Mouse (Mus musculus): ENCODE results near the gene Zfp867. TPM values are rescaled to one million over a fixed set of nuclear protein-coding genes. Genes with fewer than 3 reads are reported as not detected.
A peak's percentile ranks its signal among the peaks of the same experiment; 100 is the strongest.

The Zfp867 gene
- polyA plus RNA-seq, 1 experiment from 2014 or later = 3.4 TPM

DNA sequence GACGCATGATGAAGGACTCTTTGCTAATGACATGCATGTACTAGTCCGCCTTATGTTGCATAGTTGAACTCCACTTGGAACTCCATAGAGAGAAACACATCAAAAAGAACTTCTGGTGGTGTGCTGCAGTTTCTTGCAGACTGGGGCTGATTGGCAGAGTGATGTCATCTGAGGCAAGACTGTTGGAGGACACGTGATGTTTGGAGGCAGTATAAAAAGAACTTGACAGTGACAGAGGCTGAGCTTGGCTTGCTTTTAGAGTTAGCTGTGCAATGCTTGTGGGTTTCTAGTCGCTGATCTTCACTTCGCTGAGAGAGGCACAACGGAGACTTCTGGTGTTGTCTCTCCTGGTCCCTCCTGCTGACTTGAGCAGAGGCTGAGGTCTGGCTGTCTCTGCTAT is 5.0 kb upstream of the Zfp867 start:
- Histone ChIP-seq H3K36me3 (ENCODE audit: control insufficient read depth, insufficient read depth, low read length) (no peaks in the 10 kb centered on the region), H3K4me1 (replicated peaks; ENCODE audit: control insufficient read depth, insufficient read depth) (no peaks in the 10 kb centered on the region), H3K4me2 (replicated peaks; ENCODE audit: low read depth) (no peak overlapping the region), H3K9me3 (ENCODE audit: control insufficient read depth, low read length) (no peaks in the 10 kb centered on the region), H3K9ac (ENCODE audit: low read length) (no peak overlapping the region), H3K27me3 (ENCODE audit: control insufficient read depth, insufficient read depth, low read length) (no peaks in the 10 kb centered on the region), H3K27ac (replicated peaks) (no peak overlapping the region), H3K4me3 (ENCODE audit: low read depth, low read length) (no peak overlapping the region)
- WGBS = 60% methylated on average over 6 of the region's 6 CpGs
- TF ChIP-seq CTCF (IDR thresholded peaks at IDR 0.05; ENCODE audit: low read depth) = no peak
- no peak for TF ChIP-seq EP300 (optimal IDR thresholded peaks at IDR 0.05)
- ATAC-seq (ENCODE audit: low FRiP score, low TSS enrichment) = no peak
- DNase-seq (ENCODE audit: low spot score) = no peak

DNA sequence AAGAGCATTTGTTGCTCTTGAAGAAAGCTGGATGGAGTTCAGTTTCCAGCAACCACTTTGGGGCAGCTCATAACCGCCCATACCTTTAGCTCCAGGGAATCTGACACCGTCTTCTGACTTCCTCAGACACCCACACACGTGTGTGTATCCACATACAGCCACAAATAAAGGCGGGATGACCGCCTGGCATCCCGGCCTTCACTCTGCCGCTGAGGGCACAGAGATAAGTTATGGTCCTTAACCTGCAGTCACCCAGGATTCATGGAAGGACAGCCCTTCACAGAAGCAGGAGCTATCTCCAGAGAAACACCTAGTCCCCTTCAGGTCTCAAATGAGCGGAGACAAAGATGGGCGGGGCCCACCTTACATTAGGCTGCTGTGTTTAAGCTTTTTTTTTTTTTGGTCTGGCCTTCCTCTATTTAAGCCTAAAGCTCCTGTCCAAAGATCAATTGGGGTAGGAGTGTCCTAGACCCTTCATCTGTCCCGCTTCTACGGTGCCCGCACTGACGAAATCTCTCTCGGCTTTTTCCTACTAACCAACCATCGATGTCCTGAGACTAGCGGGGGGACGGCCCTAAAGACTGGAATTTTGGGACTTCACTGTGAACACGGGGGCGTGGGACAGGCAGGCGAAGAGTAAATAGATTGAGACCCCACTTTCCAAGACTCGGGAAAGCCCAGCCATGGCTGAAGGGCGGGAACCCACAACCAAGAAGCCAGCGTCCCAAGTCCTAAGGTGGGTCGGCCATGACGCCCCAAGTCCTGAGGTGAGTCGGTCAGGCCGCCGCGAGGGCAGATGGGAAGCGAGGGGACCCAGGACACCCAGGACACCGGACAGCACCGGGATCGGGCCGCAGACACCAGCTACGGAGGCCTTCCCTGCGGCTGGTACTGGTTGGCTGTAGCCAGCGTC is 605 bp downstream of the Zfp867 start:
- peak overlapping the region; percentile 94 for H3K4me2 ChIP-seq (replicated peaks; ENCODE audit: low read depth)
- no peaks in the 10 kb centered on the region; the same call in 1 of the 2 replicates for H3K4me1 ChIP-seq (replicated peaks; ENCODE audit: control insufficient read depth, insufficient read depth)
- ATAC-seq (ENCODE audit: low FRiP score, low TSS enrichment) = peak; percentile 80
- peak overlapping the region; percentile 89 for H3K9ac ChIP-seq (ENCODE audit: low read length)
- peak overlapping the region; percentile 82 for H3K4me3 ChIP-seq (ENCODE audit: low read depth, low read length)
- no peaks in the 10 kb centered on the region for H3K9me3 ChIP-seq (ENCODE audit: control insufficient read depth, low read length)
- H3K27me3 ChIP-seq (ENCODE audit: control insufficient read depth, insufficient read depth, low read length) = no peaks in the 10 kb centered on the region
- no peak for DNase-seq (ENCODE audit: low spot score)
- peak overlapping the region; percentile 85 for H3K27ac ChIP-seq (replicated peaks)
- TF ChIP-seq CTCF (IDR thresholded peaks at IDR 0.05; ENCODE audit: low read depth) (no peak), EP300 (optimal IDR thresholded peaks at IDR 0.05) (no peak)
- H3K36me3 ChIP-seq (ENCODE audit: control insufficient read depth, insufficient read depth, low read length) = no peaks in the 10 kb centered on the region
- WGBS = 3% methylated on average over 37 of the region's 37 CpGs

- 89% methylated on average over 2 of the region's 2 CpGs for WGBS
- no peaks in the 10 kb centered on the region for H3K27me3 ChIP-seq (ENCODE audit: control insufficient read depth, insufficient read depth, low read length)
- no peaks in the 10 kb centered on the region for H3K4me1 ChIP-seq (replicated peaks; ENCODE audit: control insufficient read depth, insufficient read depth)
- no peak overlapping the region for H3K4me2 ChIP-seq (replicated peaks; ENCODE audit: low read depth)
- DNase-seq (ENCODE audit: low spot score) (peak; percentile 11), ATAC-seq (ENCODE audit: low FRiP score, low TSS enrichment) (no peak)
- no peak overlapping the region for H3K9ac ChIP-seq (ENCODE audit: low read length)
- no peak overlapping the region for H3K27ac ChIP-seq (replicated peaks)
- TF ChIP-seq EP300 (optimal IDR thresholded peaks at IDR 0.05) = no peak
- TF ChIP-seq CTCF (IDR thresholded peaks at IDR 0.05; ENCODE audit: low read depth) = no peak
- peaks cover 8% of the 10 kb centered on the region for H3K9me3 ChIP-seq (ENCODE audit: control insufficient read depth, low read length)
- H3K36me3 ChIP-seq (ENCODE audit: control insufficient read depth, insufficient read depth, low read length) = peaks cover 19% of the 10 kb centered on the region
- H3K4me3 ChIP-seq (ENCODE audit: low read depth, low read length) = no peak overlapping the region
Measured at GRCm38 (mm10) chr11:59460459-59460858, 11.8 kb downstream of the Zfp867 start.

DNA sequence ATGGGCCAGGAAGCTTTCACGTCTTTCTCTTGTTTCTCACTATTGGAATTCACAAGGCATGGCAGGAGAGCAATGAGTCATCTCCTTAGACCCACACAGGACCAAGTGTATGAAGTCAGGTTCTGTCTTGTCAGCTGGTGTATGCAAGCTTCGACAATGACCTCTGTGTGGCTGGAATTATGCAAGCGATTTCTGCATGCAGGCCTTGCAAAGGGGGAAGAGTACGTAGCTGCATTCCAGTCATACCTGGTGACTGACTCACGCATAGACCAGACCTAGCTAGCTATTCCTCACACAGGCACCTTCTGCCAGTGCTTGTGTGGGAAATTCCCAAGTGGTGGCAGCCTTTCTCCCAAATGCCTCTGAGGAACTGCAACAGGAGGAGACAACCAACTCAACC is 13.3 kb downstream of the Zfp867 start:
- H3K4me1 ChIP-seq (replicated peaks; ENCODE audit: control insufficient read depth, insufficient read depth) = no peaks in the 10 kb centered on the region
- peak; percentile 93 for ATAC-seq (ENCODE audit: low FRiP score, low TSS enrichment)
- peaks cover 8% of the 10 kb centered on the region for H3K9me3 ChIP-seq (ENCODE audit: control insufficient read depth, low read length)
- H3K9ac ChIP-seq (ENCODE audit: low read length) = no peak overlapping the region
- 0 out of 2 replicates have a peak overlapping the region, but pooled peaks have one; percentile 45 for H3K27ac ChIP-seq (replicated peaks)
- no peak overlapping the region for H3K4me2 ChIP-seq (replicated peaks; ENCODE audit: low read depth)
- peak; percentile 57 for DNase-seq (ENCODE audit: low spot score)
- WGBS = 10% methylated on average over 5 of the region's 5 CpGs
- H3K4me3 ChIP-seq (ENCODE audit: low read depth, low read length) = no peak overlapping the region
- TF ChIP-seq EP300 (optimal IDR thresholded peaks at IDR 0.05) (peak; percentile 78), CTCF (IDR thresholded peaks at IDR 0.05; ENCODE audit: low read depth) (no peak)
- no peaks in the 10 kb centered on the region for H3K27me3 ChIP-seq (ENCODE audit: control insufficient read depth, insufficient read depth, low read length)
- peaks cover 23% of the 10 kb centered on the region for H3K36me3 ChIP-seq (ENCODE audit: control insufficient read depth, insufficient read depth, low read length)

DNA sequence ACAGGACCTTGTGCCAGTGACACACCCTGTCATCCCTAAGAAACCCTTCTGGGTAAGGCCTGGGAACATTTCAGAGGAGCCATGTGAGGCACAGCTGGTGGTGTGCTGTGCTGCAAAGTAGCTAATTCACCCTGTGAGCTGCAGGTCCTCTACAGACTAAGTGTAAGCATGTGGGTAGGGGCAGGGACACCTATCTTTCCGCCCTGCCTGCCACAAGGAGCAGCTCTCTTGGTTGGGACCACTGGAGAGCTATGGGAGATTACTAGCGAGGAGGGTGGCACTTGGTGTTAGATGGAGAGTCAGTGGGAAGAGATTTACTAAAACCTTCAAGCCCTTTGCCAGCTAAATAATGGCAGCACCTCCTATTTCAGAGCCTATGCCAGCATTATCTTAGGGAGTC is 15.4 kb downstream of the Zfp867 start:
- H3K4me1 ChIP-seq (replicated peaks; ENCODE audit: control insufficient read depth, insufficient read depth) = no peaks in the 10 kb centered on the region
- no peaks in the 10 kb centered on the region for H3K9me3 ChIP-seq (ENCODE audit: control insufficient read depth, low read length)
- H3K9ac ChIP-seq (ENCODE audit: low read length) = no peak overlapping the region
- no peak overlapping the region for H3K4me3 ChIP-seq (ENCODE audit: low read depth, low read length)
- H3K4me2 ChIP-seq (replicated peaks; ENCODE audit: low read depth) = no peak overlapping the region
- H3K27me3 ChIP-seq (ENCODE audit: control insufficient read depth, insufficient read depth, low read length) = no peaks in the 10 kb centered on the region
- 90% methylated on average over 2 of the region's 2 CpGs for WGBS
- no peak overlapping the region for H3K27ac ChIP-seq (replicated peaks)
- TF ChIP-seq EP300 (optimal IDR thresholded peaks at IDR 0.05) (no peak), CTCF (IDR thresholded peaks at IDR 0.05; ENCODE audit: low read depth) (no peak)
- peaks cover 11% of the 10 kb centered on the region for H3K36me3 ChIP-seq (ENCODE audit: control insufficient read depth, insufficient read depth, low read length)
- DNase-seq (ENCODE audit: low spot score) (peak; percentile 6), ATAC-seq (ENCODE audit: low FRiP score, low TSS enrichment) (no peak)

DNA sequence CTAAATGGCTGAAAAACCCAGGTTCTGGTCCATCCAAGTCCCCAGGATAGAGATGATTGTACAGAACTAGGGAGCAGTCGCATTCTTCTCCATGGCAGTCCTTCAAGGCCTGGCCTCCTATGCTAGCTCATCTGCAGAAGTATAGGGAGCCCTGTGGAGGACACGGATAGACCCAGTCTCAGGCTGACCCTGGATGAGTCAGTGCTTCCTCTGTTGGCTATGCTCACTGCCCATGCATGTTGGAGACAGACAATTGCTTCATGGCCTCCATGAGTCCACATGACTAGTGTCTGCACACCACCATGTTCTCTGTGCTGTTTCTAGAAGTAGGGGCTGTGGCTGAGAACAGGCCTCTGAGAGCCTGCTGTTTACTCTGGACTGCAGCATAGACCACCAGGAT is 15.9 kb downstream of the Zfp867 start:
- 83% methylated on average over 2 of the region's 2 CpGs for WGBS
- Histone ChIP-seq H3K4me1 (replicated peaks; ENCODE audit: control insufficient read depth, insufficient read depth) (no peaks in the 10 kb centered on the region), H3K9ac (ENCODE audit: low read length) (no peak overlapping the region), H3K27ac (replicated peaks) (no peak overlapping the region), H3K4me2 (replicated peaks; ENCODE audit: low read depth) (no peak overlapping the region), H3K9me3 (ENCODE audit: control insufficient read depth, low read length) (no peaks in the 10 kb centered on the region), H3K4me3 (ENCODE audit: low read depth, low read length) (no peak overlapping the region), H3K36me3 (ENCODE audit: control insufficient read depth, insufficient read depth, low read length) (peaks cover 11% of the 10 kb centered on the region), H3K27me3 (ENCODE audit: control insufficient read depth, insufficient read depth, low read length) (no peaks in the 10 kb centered on the region)
- ATAC-seq (ENCODE audit: low FRiP score, low TSS enrichment) (no peak), DNase-seq (ENCODE audit: low spot score) (peak; percentile 9)
- TF ChIP-seq CTCF (IDR thresholded peaks at IDR 0.05; ENCODE audit: low read depth) = no peak
- no peak for TF ChIP-seq EP300 (optimal IDR thresholded peaks at IDR 0.05)

All from stomach, postnatal 0 days (tissue).